Mouse (Mus musculus): ENCODE data around the gene Hsd17b2.

GRCm38 (mm10) chr8:117772597-117772996, 70.9 kb downstream of the Hsd17b2 start:
- TF ChIP-seq CTCF (IDR thresholded peaks at IDR 0.05) (no peak), POLR2A (IDR thresholded peaks at IDR 0.05; ENCODE audit: insufficient read depth, low read depth, low read length) (no peak)
